Mouse (Mus musculus): Measurements from ENCODE around the gene Gse1.

DNA sequence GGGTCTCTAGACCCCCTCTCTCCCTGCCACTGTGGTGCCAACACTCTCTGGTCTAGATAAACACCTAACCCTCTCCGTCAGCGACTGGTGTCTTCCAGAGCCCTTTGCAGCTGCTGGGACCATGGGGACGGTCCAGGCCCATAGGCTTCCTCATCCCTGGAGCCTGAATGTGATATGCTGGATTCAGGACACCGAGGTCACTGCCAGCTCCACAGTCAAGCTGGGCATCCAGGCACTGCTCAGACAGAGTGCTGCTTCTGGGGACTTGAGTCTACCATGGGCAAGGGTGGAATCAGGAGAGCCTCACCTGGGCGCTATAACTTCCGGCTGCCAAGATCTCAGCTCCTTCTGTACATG, 154.9 kb downstream of the Gse1 start:
- TF ChIP-seq POLR2A (IDR thresholded peaks at IDR 0.05; ENCODE audit: borderline replicate concordance, insufficient read depth, low read length) (no peak), CTCF (IDR thresholded peaks at IDR 0.05; ENCODE audit: borderline replicate concordance, insufficient read depth, low read depth, low read length) (no peak)

All from cerebellum, adult 2 months (tissue).